Mouse (Mus musculus): ENCODE data around the gene Slc40a1. TPM values are rescaled to one million over a fixed set of nuclear protein-coding genes. Genes with fewer than 3 reads are reported as not detected.
A peak's percentile ranks its signal among the peaks of the same experiment; 100 is the strongest.

Slc40a1 gene
- polyA plus RNA-seq (2015; fragmentation: Nextera tagmentation; extraction: Ambion mirVana), result 17.8 and 22.1 TPM in 2 replicates

GRCm38 (mm10) chr1:45926393-45926763 lies at the start of gene Slc40a1:
Gene Slc40a1, minus strand, starts transcription at chr1:45926523.
- 0 out of 2 replicates have a peak, but pooled peaks have one; percentile 7 for ATAC-seq
- Histone ChIP-seq H3K9me3 (replicated peaks) (no peaks in the 10 kb centered on the region), H3K4me2 (peak within 1 kb of the TSS; percentile 90), H3K4me1 (peaks cover 5% of the 10 kb centered on the region; the same call in 1 of the 2 replicates), H3K27me3 (peaks cover 22% of the 10 kb centered on the region), H3K9ac (peak within 1 kb of the TSS; percentile 66), H3K4me3 (peak within 1 kb of the TSS; percentile 65), H3K36me3 (ENCODE audit: poor library complexity, severe bottlenecking) (no peaks in the 10 kb centered on the region), H3K27ac (no peak within 1 kb of the TSS)
- 19% methylated on average over 9 of the region's 9 CpGs for WGBS

GRCm38 (mm10) chr1:45971314-45971713 lies 45.0 kb upstream of the Slc40a1 start:
- no peak overlapping the region for H3K27ac ChIP-seq
- H3K4me2 ChIP-seq, result no peak overlapping the region
- no peak overlapping the region for H3K9ac ChIP-seq
- 89% methylated on average over 4 of the region's 4 CpGs for WGBS
- no peak for ATAC-seq
- H3K36me3 ChIP-seq (ENCODE audit: poor library complexity, severe bottlenecking), result no peaks in the 10 kb centered on the region
- H3K4me1 ChIP-seq, result no peaks in the 10 kb centered on the region
- H3K9me3 ChIP-seq (replicated peaks), result no peaks in the 10 kb centered on the region
- H3K27me3 ChIP-seq, result no peaks in the 10 kb centered on the region
- no peak overlapping the region for H3K4me3 ChIP-seq

- no peak overlapping the region for H3K9ac ChIP-seq
- WGBS, result 81% methylated on average over 2 of the region's 2 CpGs
- ATAC-seq, result no peak
Observed at GRCm38 (mm10) chr1:45948988-45949387, 22.7 kb upstream of the Slc40a1 start.

GRCm38 (mm10) chr1:45947843-45948242 lies 21.5 kb upstream of the Slc40a1 start:
- Histone ChIP-seq H3K27me3 (no peaks in the 10 kb centered on the region), H3K9me3 (replicated peaks) (no peaks in the 10 kb centered on the region), H3K36me3 (ENCODE audit: poor library complexity, severe bottlenecking) (no peaks in the 10 kb centered on the region), H3K4me2 (no peak overlapping the region), H3K4me1 (no peaks in the 10 kb centered on the region), H3K4me3 (no peak overlapping the region), H3K9ac (no peak overlapping the region), H3K27ac (no peak overlapping the region)
- ATAC-seq, result no peak
- 68% methylated on average over 1 of the region's 1 CpGs for WGBS

More at GRCm38 (mm10) chr1:45948988-45949387, 22.7 kb upstream of the Slc40a1 start:
- Histone ChIP-seq H3K9me3 (replicated peaks) (no peaks in the 10 kb centered on the region), H3K4me2 (no peak overlapping the region), H3K27me3 (no peaks in the 10 kb centered on the region), H3K36me3 (ENCODE audit: poor library complexity, severe bottlenecking) (no peaks in the 10 kb centered on the region), H3K4me1 (no peaks in the 10 kb centered on the region), H3K27ac (no peak overlapping the region), H3K4me3 (no peak overlapping the region)

- no peak overlapping the region for H3K9ac ChIP-seq
- H3K27ac ChIP-seq, result no peak overlapping the region
- H3K4me2 ChIP-seq, result no peak overlapping the region
- no peak overlapping the region for H3K4me3 ChIP-seq
- no peaks in the 10 kb centered on the region for H3K9me3 ChIP-seq (replicated peaks)
- ATAC-seq, result no peak
- H3K36me3 ChIP-seq (ENCODE audit: poor library complexity, severe bottlenecking), result no peaks in the 10 kb centered on the region
- peaks cover 1% of the 10 kb centered on the region; the same call in 1 of the 2 replicates for H3K4me1 ChIP-seq
- H3K27me3 ChIP-seq, result peaks cover 12% of the 10 kb centered on the region
Observed at GRCm38 (mm10) chr1:45931127-45931526, 4.8 kb upstream of the Slc40a1 start.

GRCm38 (mm10) chr1:45926911-45927310 lies 588 bp upstream of the Slc40a1 start:
- 44% methylated on average over 3 of the region's 3 CpGs for WGBS
- Histone ChIP-seq H3K27me3 (peaks cover 22% of the 10 kb centered on the region), H3K9me3 (replicated peaks) (no peaks in the 10 kb centered on the region), H3K36me3 (ENCODE audit: poor library complexity, severe bottlenecking) (no peaks in the 10 kb centered on the region), H3K4me1 (peaks cover 5% of the 10 kb centered on the region; the same call in 1 of the 2 replicates), H3K27ac (no peak overlapping the region), H3K4me2 (no peak overlapping the region), H3K9ac (no peak overlapping the region), H3K4me3 (no peak overlapping the region)
- no peak for ATAC-seq

GRCm38 (mm10) chr1:45925500-45926392 lies 577 bp downstream of the Slc40a1 start:
- H3K27ac ChIP-seq, result no peak overlapping the region
- under 1% methylated on average over 53 of the region's 53 CpGs for WGBS
- no peaks in the 10 kb centered on the region for H3K36me3 ChIP-seq (ENCODE audit: poor library complexity, severe bottlenecking)
- peak overlapping the region; percentile 65 for H3K4me3 ChIP-seq
- peaks cover 22% of the 10 kb centered on the region for H3K27me3 ChIP-seq
- H3K4me1 ChIP-seq, result peaks cover 5% of the 10 kb centered on the region; the same call in 1 of the 2 replicates
- ATAC-seq, result peak; percentile 99
- peak overlapping the region; percentile 66 for H3K9ac ChIP-seq
- peak overlapping the region; percentile 90 for H3K4me2 ChIP-seq
- H3K9me3 ChIP-seq (replicated peaks), result no peaks in the 10 kb centered on the region

- H3K4me2 ChIP-seq, result peak overlapping the region; percentile 90
- no peaks in the 10 kb centered on the region for H3K9me3 ChIP-seq (replicated peaks)
- WGBS, result 11% methylated on average over 7 of the region's 7 CpGs
- H3K36me3 ChIP-seq (ENCODE audit: poor library complexity, severe bottlenecking), result no peaks in the 10 kb centered on the region
- H3K9ac ChIP-seq, result peak overlapping the region; percentile 66
- H3K4me1 ChIP-seq, result peaks cover 5% of the 10 kb centered on the region; the same call in 1 of the 2 replicates
- peak; percentile 55; the same call in 1 of the 2 replicates for ATAC-seq
- H3K27me3 ChIP-seq, result peaks cover 22% of the 10 kb centered on the region
- peak overlapping the region; percentile 65 for H3K4me3 ChIP-seq
- H3K27ac ChIP-seq, result no peak overlapping the region
Observed at GRCm38 (mm10) chr1:45925131-45925499, 1.2 kb downstream of the Slc40a1 start.

- H3K4me2 ChIP-seq, result peak overlapping the region; percentile 90; the same call in 1 of the 2 replicates
- no peak overlapping the region for H3K4me3 ChIP-seq
- H3K9ac ChIP-seq, result no peak overlapping the region
- H3K9me3 ChIP-seq (replicated peaks), result no peaks in the 10 kb centered on the region
- WGBS, result 73% methylated on average over 7 of the region's 7 CpGs
- no peak overlapping the region for H3K27ac ChIP-seq
- ATAC-seq, result no peak
- peaks cover 22% of the 10 kb centered on the region for H3K27me3 ChIP-seq
- H3K36me3 ChIP-seq (ENCODE audit: poor library complexity, severe bottlenecking), result no peaks in the 10 kb centered on the region
- peaks cover 5% of the 10 kb centered on the region; the same call in 1 of the 2 replicates for H3K4me1 ChIP-seq
Observed at GRCm38 (mm10) chr1:45924516-45924915, 1.8 kb downstream of the Slc40a1 start.

- no peaks in the 10 kb centered on the region for H3K9me3 ChIP-seq (replicated peaks)
Observed at GRCm38 (mm10) chr1:45923306-45923705, 3.0 kb downstream of the Slc40a1 start.

GRCm38 (mm10) chr1:45920703-45921102 lies 5.6 kb downstream of the Slc40a1 start:
- H3K9ac ChIP-seq, result no peak overlapping the region
- H3K4me1 ChIP-seq, result no peaks in the 10 kb centered on the region
- no peaks in the 10 kb centered on the region for H3K9me3 ChIP-seq (replicated peaks)
- no peaks in the 10 kb centered on the region for H3K36me3 ChIP-seq (ENCODE audit: poor library complexity, severe bottlenecking)
- H3K27me3 ChIP-seq, result peaks cover 7% of the 10 kb centered on the region; the same call in 1 of the 2 replicates
- ATAC-seq, result no peak
- no peak overlapping the region for H3K4me3 ChIP-seq
- no peak overlapping the region for H3K4me2 ChIP-seq
- no peak overlapping the region for H3K27ac ChIP-seq
- 90% methylated on average over 3 of the region's 3 CpGs for WGBS

More at GRCm38 (mm10) chr1:45923306-45923705, 3.0 kb downstream of the Slc40a1 start:
- Histone ChIP-seq H3K4me1 (peaks cover 5% of the 10 kb centered on the region; the same call in 1 of the 2 replicates), H3K4me2 (no peak overlapping the region), H3K27me3 (peaks cover 22% of the 10 kb centered on the region), H3K27ac (no peak overlapping the region), H3K4me3 (no peak overlapping the region), H3K36me3 (ENCODE audit: poor library complexity, severe bottlenecking) (no peaks in the 10 kb centered on the region), H3K9ac (no peak overlapping the region)
- no peak for ATAC-seq
- 78% methylated on average over 4 of the region's 4 CpGs for WGBS

GRCm38 (mm10) chr1:45919752-45920151 lies 6.6 kb downstream of the Slc40a1 start:
- no peaks in the 10 kb centered on the region for H3K9me3 ChIP-seq (replicated peaks)
- H3K27ac ChIP-seq, result no peak overlapping the region
- H3K4me2 ChIP-seq, result no peak overlapping the region
- ATAC-seq, result no peak
- no peak overlapping the region for H3K9ac ChIP-seq
- peaks cover 3% of the 10 kb centered on the region; the same call in 1 of the 2 replicates for H3K27me3 ChIP-seq
- H3K36me3 ChIP-seq (ENCODE audit: poor library complexity, severe bottlenecking), result no peaks in the 10 kb centered on the region
- H3K4me1 ChIP-seq, result no peaks in the 10 kb centered on the region
- WGBS, result 95% methylated on average over 1 of the region's 1 CpGs
- no peak overlapping the region for H3K4me3 ChIP-seq
